Mouse (Mus musculus) MEL (cell line): ENCODE results near the gene Hoxb4. TPM values are rescaled to one million over a fixed set of nuclear protein-coding genes. Genes with fewer than 3 reads are reported as not detected.

Source experiments
- DNase-seq: peaks from one replicate; pipeline ENCODE4 v3.0.0; 2011; ENCODE audit warnings: low read depth, low spot score
- H3K27ac ChIP-seq: 2 replicates; pipeline ENCODE4 v1.5.1; 2012; ENCODE audit warnings: low read depth, mild to moderate bottlenecking, control low read depth, low read length, moderate library complexity; ENCODE audit not compliant: control insufficient read depth
- H3K27me3 ChIP-seq, 2 experiments: fragments of 150-350 bp in 1 of 2; sonication (generic) in 1 of 2; 2 replicates each; pipeline ENCODE4 v1.6.1; 2012; ENCODE audit warnings: low read length in 2 of 2, mild to moderate bottlenecking in 2 of 2, improper control_type of control experiment in 1 of 2, moderate library complexity in 1 of 2; ENCODE audit not compliant: insufficient read depth in 2 of 2, control insufficient read depth in 1 of 2
- H3K36me3 ChIP-seq, 2 experiments: 2 replicates each; pipeline ENCODE4 v1.6.1; 2012 to 2014; ENCODE audit warnings: low read length in 2 of 2, improper control_type of control experiment in 1 of 2, inconsistent platforms in 1 of 2, mild to moderate bottlenecking in 1 of 2; ENCODE audit not compliant: insufficient read depth in 2 of 2, control insufficient read depth in 1 of 2
- H3K4me1 ChIP-seq, 2 experiments: fragments of 150-350 bp in 1 of 2; sonication (generic) in 1 of 2; 2 replicates each; pipeline ENCODE4 v1.6.1; 2012; ENCODE audit warnings: low read length in 2 of 2, improper control_type of control experiment in 1 of 2, mild to moderate bottlenecking in 1 of 2; ENCODE audit not compliant: insufficient read depth in 2 of 2, control insufficient read depth in 1 of 2
- H3K4me3 ChIP-seq, 2 experiments: fragments of 150-350 bp in 1 of 2; sonication (generic) in 1 of 2; 2 replicates each; pipeline ENCODE4 v1.5.1; 2012; ENCODE audit warnings: low read depth in 2 of 2, low read length in 2 of 2, mild to moderate bottlenecking in 2 of 2, moderate library complexity in 2 of 2, control low read depth in 1 of 2, improper control_type of control experiment in 1 of 2; ENCODE audit not compliant: control insufficient read depth in 1 of 2, insufficient read depth in 1 of 2
- H3K79me2 ChIP-seq: 2 replicates; pipeline ENCODE4 v1.6.1; 2012; ENCODE audit warnings: mild to moderate bottlenecking, low read length, moderate library complexity; ENCODE audit not compliant: control insufficient read depth, poor library complexity, insufficient read depth
- H3K9ac ChIP-seq: 2 replicates; pipeline ENCODE4 v1.6.1; 2012; ENCODE audit warnings: low read depth, mild to moderate bottlenecking, control low read depth, low read length, moderate library complexity; ENCODE audit not compliant: control insufficient read depth, poor library complexity, severe bottlenecking
- H3K9me3 ChIP-seq: fragments of 150-350 bp; sonication (generic); replicated peaks from 2 replicates; pipeline ENCODE4 v1.6.1; 2012; ENCODE audit warnings: mild to moderate bottlenecking, low read length, improper control_type of control experiment, moderate library complexity; ENCODE audit not compliant: insufficient read depth
- BHLHE40 ChIP-seq: IDR thresholded peaks from 2 replicates; pipeline ENCODE4 v1.6.1; 2012; ENCODE audit warnings: low read depth, mild to moderate bottlenecking, inconsistent platforms, low read length, improper control_type of control experiment, borderline replicate concordance
- CTCF ChIP-seq, 3 experiments: IDR thresholded peaks in 2 of 3; conservative IDR thresholded peaks in 1 of 3; 2 replicates each; pipeline ENCODE4 v1.5.1; 2011 to 2012; ENCODE audit warnings: low read length in 3 of 3, low read depth in 2 of 3, mild to moderate bottlenecking in 2 of 3, improper control_type of control experiment in 1 of 3, inconsistent platforms in 1 of 3, mixed read lengths in 1 of 3, moderate library complexity in 1 of 3; ENCODE audit not compliant: control insufficient read depth in 1 of 3, insufficient read depth in 1 of 3, poor library complexity in 1 of 3, severe bottlenecking in 1 of 3
- E2F4 ChIP-seq: IDR thresholded peaks from 2 replicates; pipeline ENCODE4 v1.6.1; 2011; ENCODE audit warnings: low read depth, low read length, improper control_type of control experiment, borderline replicate concordance
- ELF1 ChIP-seq: IDR thresholded peaks from 2 replicates; pipeline ENCODE4 v1.6.1; 2014; ENCODE audit warnings: low read depth, mild to moderate bottlenecking, inconsistent platforms, low read length, improper control_type of control experiment, moderate library complexity
- ETS1 ChIP-seq: IDR thresholded peaks from 2 replicates; pipeline ENCODE4 v1.6.1; 2012; ENCODE audit warnings: low read depth, mild to moderate bottlenecking, inconsistent platforms, low read length, improper control_type of control experiment, moderate library complexity
- GATA1 ChIP-seq: IDR thresholded peaks from 2 replicates; pipeline ENCODE4 v1.6.1; 2011; ENCODE audit warnings: low read depth, low read length, improper control_type of control experiment
- HCFC1 ChIP-seq: IDR thresholded peaks from 2 replicates; pipeline ENCODE4 v1.6.1; 2012; ENCODE audit warnings: low read depth, mild to moderate bottlenecking, inconsistent platforms, low read length, improper control_type of control experiment, moderate library complexity
- MAFK ChIP-seq: IDR thresholded peaks from 2 replicates; pipeline ENCODE4 v1.6.1; 2011; ENCODE audit warnings: low read depth, mild to moderate bottlenecking, low read length, improper control_type of control experiment, borderline replicate concordance
- MAZ ChIP-seq: IDR thresholded peaks from 2 replicates; pipeline ENCODE4 v1.6.1; 2012; ENCODE audit warnings: low read depth, mild to moderate bottlenecking, inconsistent platforms, low read length, improper control_type of control experiment
- MEF2A ChIP-seq: IDR thresholded peaks from 2 replicates; pipeline ENCODE4 v1.6.1; 2014; ENCODE audit warnings: low read depth, mild to moderate bottlenecking, inconsistent platforms, low read length, improper control_type of control experiment; ENCODE audit not compliant: poor library complexity, insufficient replicate concordance, severe bottlenecking; ENCODE audit errors: extremely low read depth
- NELFE ChIP-seq: IDR thresholded peaks from 2 replicates; pipeline ENCODE4 v1.6.1; 2011; ENCODE audit warnings: low read depth, low read length, improper control_type of control experiment
- POLR2A ChIP-seq, 2 experiments: IDR thresholded peaks; 2 replicates each; pipeline ENCODE4 v1.6.1; 2011 to 2012; ENCODE audit warnings: low read length in 2 of 2, mild to moderate bottlenecking in 2 of 2, control low read depth in 1 of 2, improper control_type of control experiment in 1 of 2, low read depth in 1 of 2, moderate library complexity in 1 of 2; ENCODE audit not compliant: control insufficient read depth in 1 of 2, insufficient read depth in 1 of 2, poor library complexity in 1 of 2
- POLR2AphosphoS2 ChIP-seq: IDR thresholded peaks from 2 replicates; pipeline ENCODE4 v1.6.1; 2011; ENCODE audit warnings: low read length, improper control_type of control experiment
- POLR2AphosphoS5 ChIP-seq: IDR thresholded peaks from 2 replicates; pipeline ENCODE4 v1.6.1; 2012; ENCODE audit warnings: low read depth, borderline replicate concordance, mild to moderate bottlenecking, inconsistent platforms, low read length, moderate library complexity, mixed read lengths
- RAD21 ChIP-seq: IDR thresholded peaks from 2 replicates; pipeline ENCODE4 v1.6.1; 2011; ENCODE audit warnings: mild to moderate bottlenecking, low read depth, low read length, improper control_type of control experiment
- RCOR1 ChIP-seq: IDR thresholded peaks from 2 replicates; pipeline ENCODE4 v1.6.1; 2012; ENCODE audit warnings: low read depth, mild to moderate bottlenecking, inconsistent platforms, low read length, improper control_type of control experiment
- SMC3 ChIP-seq: IDR thresholded peaks from 2 replicates; pipeline ENCODE4 v1.6.1; 2011; ENCODE audit warnings: low read depth, low read length, improper control_type of control experiment
- TBP ChIP-seq: IDR thresholded peaks from 2 replicates; pipeline ENCODE4 v1.8.0; 2011; ENCODE audit warnings: low read depth, low read length, improper control_type of control experiment
- ZC3H11A ChIP-seq: IDR thresholded peaks from 2 replicates; pipeline ENCODE4 v1.6.1; 2012; ENCODE audit warnings: low read depth, mild to moderate bottlenecking, inconsistent platforms, low read length, improper control_type of control experiment
- ZMIZ1 ChIP-seq: IDR thresholded peaks from 2 replicates; pipeline ENCODE4 v1.6.1; 2012; ENCODE audit warnings: low read depth, mild to moderate bottlenecking, inconsistent platforms, low read length, improper control_type of control experiment, moderate library complexity
- ZNF384 ChIP-seq: IDR thresholded peaks from 2 replicates; pipeline ENCODE4 v1.6.1; 2012; ENCODE audit warnings: low read depth, mild to moderate bottlenecking, inconsistent platforms, low read length, improper control_type of control experiment
- polyA plus RNA-seq, 2 experiments: library from polyadenylated mRNA; stranded (reverse) in 1 of 2; unstranded in 1 of 2; fragments of >175 nt in 1 of 2; fragments of >200 nt in 1 of 2; gene quantifications; 2 replicates each; pipeline versions ENCODE4 v1.2.1 to v1.2.4; 2012; ENCODE audit warnings: low replicate concordance in 2 of 2, low read depth in 1 of 2; ENCODE audit not compliant: insufficient read length in 2 of 2, insufficient read depth in 1 of 2, missing spikeins in 1 of 2
- total RNA-seq: library from RNA; depleted of rRNA; stranded (reverse); fragments of 300-350 nt; gene quantifications from 2 replicates; pipeline ENCODE4 v1.2.3, GENCODE M21; 2012

Gene Hoxb4
- total and polyA plus RNA-seq, 3 experiments = not detected

DNA sequence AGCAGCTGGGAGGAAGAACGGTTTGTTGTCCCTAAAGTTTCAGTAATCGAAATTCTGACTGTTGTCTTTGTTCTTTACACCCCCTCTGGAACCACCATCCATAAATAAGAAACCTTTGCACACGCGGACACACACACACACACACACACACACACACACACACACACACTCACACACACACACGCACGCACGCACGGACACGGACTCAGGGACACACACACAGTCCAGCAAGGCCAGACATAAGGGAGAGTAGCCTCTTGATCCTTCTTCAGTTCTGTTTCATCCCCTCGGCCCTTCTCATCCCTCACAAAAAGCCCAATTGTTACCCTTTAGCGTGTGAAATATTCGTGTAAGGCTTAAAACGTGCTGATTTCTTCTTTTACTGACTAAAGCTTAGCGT, 39.7 kb upstream of the Hoxb4 start:
- no peak overlapping the region for H3K4me3 ChIP-seq
- no peaks in the 10 kb centered on the region for H3K36me3 ChIP-seq
- H3K9me3 ChIP-seq = no peaks in the 10 kb centered on the region
- DNase-seq = no peak
- H3K4me1 ChIP-seq = no peaks in the 10 kb centered on the region
- no peak overlapping the region for H3K9ac ChIP-seq
- H3K27ac ChIP-seq = no peak overlapping the region
- H3K79me2 ChIP-seq = no peaks in the 10 kb centered on the region
- peaks cover 2 to 8% of the 10 kb centered on the region in 2 experiments for H3K27me3 ChIP-seq
- TF ChIP-seq MEF2A (no peak), MAZ (no peak), RCOR1 (no peak), TBP (no peak), NELFE (no peak), BHLHE40 (no peak), ZMIZ1 (no peak), POLR2AphosphoS2 (no peak), POLR2A (IDR thresholded peaks at IDR 0.05; ENCODE audit: control insufficient read depth in 1 of 2, insufficient read depth in 1 of 2, low read depth in 1 of 2, low read length in 2 of 2, poor library complexity in 1 of 2) (no peak), SMC3 (no peak), ETS1 (no peak), E2F4 (no peak), HCFC1 (no peak), GATA1 (no peak), POLR2AphosphoS5 (no peak), MAFK (no peak)

GRCm38 (mm10) chr11:96278773-96279172, 39.3 kb upstream of the Hoxb4 start:
- no peak overlapping the region for H3K4me3 ChIP-seq
- DNase-seq = peak; percentile 84
- H3K4me1 ChIP-seq = no peaks in the 10 kb centered on the region
- no peaks in the 10 kb centered on the region for H3K79me2 ChIP-seq
- no peak overlapping the region for H3K27ac ChIP-seq
- no peak overlapping the region for H3K9ac ChIP-seq
- peaks cover 2 to 8% of the 10 kb centered on the region in 2 experiments for H3K27me3 ChIP-seq
- no peaks in the 10 kb centered on the region for H3K9me3 ChIP-seq
- no peaks in the 10 kb centered on the region for H3K36me3 ChIP-seq
- TF ChIP-seq SMC3 (peak; percentile 94), RAD21 (peak; percentile 98), ZC3H11A (peak; percentile 92), CTCF (IDR thresholded peaks at IDR 0.05 in 2 of 3, conservative IDR thresholded peaks at IDR 0.05 in 1 of 3; ENCODE audit: control insufficient read depth in 1 of 3, insufficient read depth in 1 of 3, low read depth in 2 of 3, low read length in 3 of 3, poor library complexity in 1 of 3, severe bottlenecking in 1 of 3) (peak; percentile 65 to 99 (median 95)), ELF1 (no peak), NELFE (no peak), ZNF384 (0 out of 2 replicates have a peak, but pooled peaks have one; percentile 27)
- TF ChIP-seq, all 39 proteins: peak for 5
